Mouse (Mus musculus) forebrain, postnatal 0 days (tissue): ENCODE measurements around the gene Prpf39. TPM values are rescaled to one million over a fixed set of nuclear protein-coding genes. Genes with fewer than 3 reads are reported as not detected.

ENCODE experiments used
- ATAC-seq: fragments of 200-750 bp; cut with Nextera tagmentation; 2 replicates; pipeline ENCODE4 v1.8.0; 2017; ENCODE audit warnings: mild to moderate bottlenecking, moderate library complexity
- DNase-seq: peaks from one replicate; pipeline ENCODE4 v3.0.0-alpha.2; 2015
- H3K27ac ChIP-seq: fragments of 300-500 bp; sonication (generic); 2 replicates; pipeline ENCODE4 v1.5.1; 2014; ENCODE audit warnings: low read depth, mild to moderate bottlenecking, antibody characterized with exemption, low read length, moderate library complexity, mixed read lengths
- H3K27me3 ChIP-seq: fragments of 300-500 bp; sonication (generic); 2 replicates; pipeline ENCODE4 v1.6.1; 2014; ENCODE audit warnings: mild to moderate bottlenecking, low read length, mixed read lengths; ENCODE audit not compliant: insufficient read depth
- H3K36me3 ChIP-seq: fragments of 300-500 bp; sonication (generic); 2 replicates; pipeline ENCODE4 v1.6.1; 2014; ENCODE audit warnings: mild to moderate bottlenecking, moderate library complexity; ENCODE audit not compliant: insufficient read depth
- H3K4me1 ChIP-seq: fragments of 300-500 bp; sonication (generic); 2 replicates; pipeline ENCODE4 v1.6.1; 2014; ENCODE audit warnings: antibody characterized with exemption; ENCODE audit not compliant: insufficient read depth
- H3K4me2 ChIP-seq: fragments of 300-500 bp; sonication (generic); 2 replicates; pipeline ENCODE4 v1.6.1; 2014; ENCODE audit warnings: low read depth, mild to moderate bottlenecking, moderate library complexity
- H3K4me3 ChIP-seq: fragments of 300-500 bp; sonication (generic); 2 replicates; pipeline ENCODE4 v1.5.1; 2014; ENCODE audit warnings: low read depth, low read length, mixed read lengths
- H3K9ac ChIP-seq: fragments of 300-500 bp; sonication (generic); 2 replicates; pipeline ENCODE4 v1.6.1; 2014; ENCODE audit warnings: mild to moderate bottlenecking
- H3K9me3 ChIP-seq: fragments of 300-500 bp; sonication (generic); 2 replicates; pipeline ENCODE4 v1.6.1; 2016; ENCODE audit warnings: low read length
- CTCF ChIP-seq: sonication (generic); IDR thresholded peaks from 2 replicates; pipeline ENCODE4 v1.5.1; 2016; ENCODE audit warnings: antibody characterized with exemption, control low read depth, low read depth
- WGBS: fragments of 180-500 bp; shearing (Covaris S2); extraction: QIAGEN DNeasy Blood & Tissue Kit; methylation state at CpG from one replicate; pipeline ENCODE4 v1.1.7; 2014; 5-methylcytosine and 5-hydroxymethylcytosine counted together
- polyA plus RNA-seq: library from polyadenylated mRNA; unstranded; fragments of >200 nt; fragmentation: Nextera tagmentation; extraction: Ambion mirVana; gene quantifications from 2 replicates; pipeline ENCODE4 v1.2.1, GENCODE M21; 2015
- total RNA-seq: library from RNA; depleted of rRNA; stranded (reverse); fragments of >200 nt; gene quantifications from 2 replicates; pipeline ENCODE4 v1.2.3, GENCODE M21; 2014; rRNA removed

Gene Prpf39
- total RNA-seq (37.5 and 49.5 TPM in 2 replicates), polyA plus RNA-seq (21.6 and 28.6 TPM in 2 replicates)

DNA sequence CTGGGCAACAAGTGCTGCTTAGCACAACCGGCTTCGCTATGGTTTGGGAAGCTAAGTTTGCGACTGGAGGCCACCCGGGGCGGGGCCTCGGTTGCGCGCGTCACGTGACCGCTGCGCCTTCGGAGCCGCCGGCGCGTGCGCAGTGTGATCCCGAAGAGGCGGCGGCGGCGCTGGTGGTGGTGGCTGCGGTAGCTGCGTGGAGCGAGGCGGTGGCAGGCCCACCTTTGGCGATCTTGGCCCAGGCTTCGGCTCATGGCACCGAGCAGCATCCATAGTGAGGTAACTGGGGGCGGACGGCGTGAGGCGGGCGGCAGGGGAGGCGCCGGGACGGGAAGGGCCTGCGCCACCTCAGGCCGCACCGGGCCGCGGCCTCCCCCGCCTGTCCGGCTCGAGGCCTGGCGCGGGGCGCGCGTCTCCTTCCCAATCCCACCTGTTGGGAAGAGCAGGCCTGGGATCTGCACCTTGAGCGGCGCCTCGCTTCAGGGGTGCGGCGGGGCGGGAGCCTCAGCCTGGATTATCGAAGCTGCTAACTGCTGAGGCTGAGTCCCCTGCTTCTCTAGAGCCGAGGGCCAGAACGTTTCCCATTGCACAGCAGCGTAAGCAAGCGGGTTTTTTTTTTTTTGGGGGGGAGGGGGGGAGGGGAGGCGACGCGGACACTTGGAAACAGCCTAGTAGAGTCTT is at the start of gene Prpf39:
Prpf39 (plus strand) TSS at position 144 of the 681 bp plus-strand sequence.
- ATAC-seq (peak; percentile 96), DNase-seq (peak; percentile 95)
- peak within 1 kb of the TSS; percentile 81 for H3K9ac ChIP-seq
- no peaks in the 10 kb centered on the region for H3K27me3 ChIP-seq
- 0 out of 2 replicates have a peak, but pooled peaks cover 14% of the 10 kb centered on the region for H3K4me1 ChIP-seq
- WGBS = under 1% methylated on average over 65 of the region's 65 CpGs
- 0 out of 2 replicates have a peak, but pooled peaks have one; percentile 1 for TF ChIP-seq CTCF
- no peaks in the 10 kb centered on the region for H3K9me3 ChIP-seq
- H3K4me3 ChIP-seq = peak within 1 kb of the TSS; percentile 99
- no peaks in the 10 kb centered on the region; the same call in 1 of the 2 replicates for H3K36me3 ChIP-seq
- peak within 1 kb of the TSS; percentile 57 for H3K4me2 ChIP-seq
- peak within 1 kb of the TSS; percentile 78 for H3K27ac ChIP-seq

DNA sequence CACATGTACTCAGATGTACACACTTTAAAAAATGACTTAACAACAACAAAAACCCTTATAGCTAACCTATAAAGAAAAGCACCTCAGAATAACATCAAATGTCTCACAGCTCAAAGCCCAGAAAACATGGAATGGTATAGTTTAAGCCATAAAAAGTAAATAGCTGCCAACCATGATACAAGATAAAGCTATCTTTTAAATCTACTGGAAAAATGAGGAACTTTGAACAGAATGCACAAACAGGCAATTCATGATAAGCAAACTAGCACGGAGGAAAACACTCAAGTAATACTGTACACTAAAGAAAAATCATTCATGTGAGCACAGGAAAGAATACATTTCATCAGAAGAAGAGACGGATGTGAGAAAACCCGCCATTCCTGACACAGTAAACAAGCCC is 28.4 kb upstream of the Prpf39 start:
- Histone ChIP-seq H3K9me3 (no peaks in the 10 kb centered on the region), H3K4me3 (no peak overlapping the region), H3K27ac (no peak overlapping the region), H3K9ac (no peak overlapping the region), H3K27me3 (no peaks in the 10 kb centered on the region), H3K4me2 (no peak overlapping the region), H3K4me1 (no peaks in the 10 kb centered on the region), H3K36me3 (peaks cover 52% of the 10 kb centered on the region)
- DNase-seq = no peak
- 97% methylated on average over 3 of the region's 3 CpGs for WGBS
- no peak for ATAC-seq
- no peak for TF ChIP-seq CTCF

DNA sequence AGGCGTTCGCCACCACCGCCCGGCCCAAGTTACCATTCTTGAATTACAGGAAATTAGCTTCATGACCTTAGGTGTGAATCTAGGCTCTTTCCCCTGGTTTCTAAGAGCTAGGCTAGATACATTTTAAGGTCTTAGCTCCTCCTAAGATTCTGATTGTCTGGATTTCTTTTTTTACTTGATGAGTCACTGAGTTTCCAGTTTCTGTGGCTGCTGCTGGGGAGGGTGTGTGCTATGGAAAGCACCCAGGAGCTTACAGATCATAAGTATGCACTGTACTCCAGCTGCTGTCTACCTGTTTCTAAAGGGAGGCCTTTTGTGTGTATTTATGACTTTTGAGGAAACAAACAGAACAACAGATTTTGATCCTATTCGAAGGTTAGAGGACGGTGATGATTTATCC is 13.3 kb upstream of the Prpf39 start:
- Histone ChIP-seq H3K27me3 (no peaks in the 10 kb centered on the region), H3K9me3 (no peaks in the 10 kb centered on the region), H3K9ac (no peak overlapping the region), H3K4me2 (no peak overlapping the region), H3K4me3 (no peak overlapping the region), H3K36me3 (peaks cover 3% of the 10 kb centered on the region; the same call in 1 of the 2 replicates), H3K27ac (no peak overlapping the region), H3K4me1 (no peaks in the 10 kb centered on the region)
- 98% methylated on average over 6 of the region's 6 CpGs for WGBS
- ATAC-seq = no peak
- no peak for TF ChIP-seq CTCF
- no peak for DNase-seq

DNA sequence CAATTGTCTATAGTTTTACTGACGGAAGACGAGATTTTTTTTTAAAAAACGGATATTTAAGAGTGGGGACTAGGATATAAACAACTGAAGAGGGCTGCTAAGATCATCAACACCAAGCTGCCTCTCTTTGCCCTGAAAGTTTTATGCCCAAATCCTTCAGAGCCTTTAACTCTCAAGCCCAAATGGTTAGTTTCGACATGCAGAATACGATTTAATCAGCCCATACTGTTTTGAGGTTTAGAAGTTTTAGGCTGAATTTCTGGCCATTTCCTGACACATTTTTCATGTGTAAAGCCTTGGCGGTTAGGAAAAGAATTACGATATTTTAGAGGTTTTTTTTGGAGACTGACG is 319 bp upstream of the Prpf39 start:
- H3K27ac ChIP-seq = 0 out of 2 replicates have a peak overlapping the region, but pooled peaks have one; percentile 78
- no peak; the same call in 1 of the 2 replicates for ATAC-seq
- no peak for TF ChIP-seq CTCF
- peak overlapping the region; percentile 81; the same call in 1 of the 2 replicates for H3K9ac ChIP-seq
- no peaks in the 10 kb centered on the region; the same call in 1 of the 2 replicates for H3K36me3 ChIP-seq
- 43% methylated on average over 8 of the region's 8 CpGs for WGBS
- DNase-seq = no peak
- H3K27me3 ChIP-seq = no peaks in the 10 kb centered on the region
- no peaks in the 10 kb centered on the region for H3K9me3 ChIP-seq
- peak overlapping the region; percentile 57 for H3K4me2 ChIP-seq
- peak overlapping the region; percentile 99 for H3K4me3 ChIP-seq
- 0 out of 2 replicates have a peak, but pooled peaks cover 14% of the 10 kb centered on the region for H3K4me1 ChIP-seq

DNA sequence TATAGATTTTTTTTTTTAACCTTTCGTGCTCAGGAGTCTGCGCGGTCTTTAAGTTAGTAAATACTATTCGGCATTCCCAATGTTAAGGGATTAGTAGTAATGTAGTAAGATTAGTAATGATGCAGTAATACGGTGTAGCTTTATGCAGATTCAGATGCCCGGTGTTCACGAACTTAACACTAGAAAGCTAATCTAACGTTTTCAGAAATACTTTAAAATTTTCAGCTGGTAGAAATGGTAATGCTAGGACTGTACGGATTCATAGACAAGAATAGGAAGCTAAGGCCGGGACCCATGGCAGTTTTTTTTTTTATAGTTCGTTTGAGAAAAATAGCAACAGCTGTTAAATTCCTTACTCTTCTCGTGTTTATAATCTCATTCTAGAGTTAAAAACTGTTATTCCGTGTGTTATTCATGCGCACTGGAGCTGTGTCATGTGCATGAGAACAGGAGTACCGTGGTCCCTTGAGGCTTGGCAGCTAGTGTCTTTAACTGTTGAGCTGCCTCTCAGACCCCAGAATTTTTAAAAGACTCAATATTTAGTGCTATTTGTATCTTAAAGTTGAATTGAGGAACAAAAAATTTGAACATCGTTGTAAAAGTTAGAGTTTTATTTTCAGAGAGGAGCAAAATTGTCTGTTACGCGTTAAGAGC is 886 bp downstream of the Prpf39 start:
- H3K27me3 ChIP-seq = no peaks in the 10 kb centered on the region
- H3K9me3 ChIP-seq = no peaks in the 10 kb centered on the region
- H3K4me2 ChIP-seq = peak overlapping the region; percentile 57
- DNase-seq (no peak), ATAC-seq (peak; percentile 2; the same call in 1 of the 2 replicates)
- H3K36me3 ChIP-seq = no peaks in the 10 kb centered on the region; the same call in 1 of the 2 replicates
- H3K9ac ChIP-seq = peak overlapping the region; percentile 81
- peak overlapping the region; percentile 99 for H3K4me3 ChIP-seq
- H3K4me1 ChIP-seq = 0 out of 2 replicates have a peak, but pooled peaks cover 14% of the 10 kb centered on the region
- TF ChIP-seq CTCF = no peak
- no peak overlapping the region for H3K27ac ChIP-seq
- WGBS = 16% methylated on average over 18 of the region's 18 CpGs

DNA sequence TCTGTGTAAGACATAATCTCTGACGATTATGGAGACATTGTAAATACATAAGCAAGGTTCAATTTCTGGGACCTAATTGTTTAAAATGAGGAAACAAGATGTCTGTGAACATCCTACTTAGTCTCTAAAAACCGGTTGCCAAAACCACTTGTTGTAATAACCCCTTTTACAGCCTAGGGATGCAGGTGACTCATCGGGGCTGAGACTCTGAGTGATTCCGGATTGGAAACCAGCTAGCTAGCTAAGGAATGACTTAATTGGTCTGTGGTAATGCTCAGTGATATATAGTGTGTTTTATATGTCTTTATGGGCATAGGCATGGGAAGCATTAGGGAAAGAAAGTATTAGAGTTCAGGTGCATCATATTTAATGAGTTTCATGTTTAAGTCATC is 1.4 kb downstream of the Prpf39 start:
- TF ChIP-seq CTCF = no peak
- Histone ChIP-seq H3K4me2 (peak overlapping the region; percentile 57), H3K4me3 (peak overlapping the region; percentile 99), H3K9me3 (no peaks in the 10 kb centered on the region), H3K27me3 (no peaks in the 10 kb centered on the region), H3K36me3 (peaks cover 3% of the 10 kb centered on the region; the same call in 1 of the 2 replicates), H3K27ac (no peak overlapping the region), H3K9ac (no peak overlapping the region), H3K4me1 (0 out of 2 replicates have a peak, but pooled peaks cover 14% of the 10 kb centered on the region)
- ATAC-seq (no peak), DNase-seq (no peak)
- WGBS = 43% methylated on average over 4 of the region's 4 CpGs

DNA sequence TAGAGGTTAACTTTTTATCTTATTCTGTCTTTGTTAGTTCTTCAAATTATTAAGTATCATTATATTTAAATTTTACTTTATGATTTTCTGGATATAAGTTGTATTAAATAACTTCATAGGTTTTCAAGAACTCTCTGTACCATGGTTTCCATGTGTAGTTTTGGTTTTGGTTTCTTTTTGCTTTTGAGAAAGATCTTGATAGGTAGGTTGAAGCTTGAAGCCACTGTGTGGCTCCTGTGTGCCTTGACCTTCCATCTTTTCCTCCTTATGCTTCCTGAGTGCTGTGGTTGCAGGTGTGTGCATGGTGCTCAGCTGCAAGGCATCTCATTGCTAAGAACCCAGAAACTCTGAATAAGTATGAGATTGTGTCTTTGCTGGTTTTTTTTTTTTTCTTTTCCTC is 12.7 kb downstream of the Prpf39 start:
- DNase-seq (no peak), ATAC-seq (no peak)
- Histone ChIP-seq H3K4me3 (no peak overlapping the region), H3K27ac (no peak overlapping the region), H3K27me3 (no peaks in the 10 kb centered on the region), H3K9me3 (no peaks in the 10 kb centered on the region), H3K4me2 (no peak overlapping the region), H3K36me3 (peaks cover 17% of the 10 kb centered on the region), H3K9ac (no peak overlapping the region), H3K4me1 (no peaks in the 10 kb centered on the region)
- TF ChIP-seq CTCF = no peak
